Mouse (Mus musculus) heart, adult 2 months (tissue): ENCODE results near the gene Mcam.

Experiments used
- EP300 ChIP-seq: fragments of 200-500 bp; IDR thresholded peaks from 2 replicates; pipeline ENCODE4 v1.6.1; 2011; ENCODE audit warnings: low read depth, low read length, control low read depth; ENCODE audit not compliant: insufficient read depth
- POLR2A ChIP-seq: fragments of 200-500 bp; IDR thresholded peaks from 2 replicates; pipeline ENCODE4 v1.6.1; 2011; ENCODE audit warnings: mild to moderate bottlenecking, low read depth, low read length, control low read depth; ENCODE audit not compliant: insufficient read depth

DNA sequence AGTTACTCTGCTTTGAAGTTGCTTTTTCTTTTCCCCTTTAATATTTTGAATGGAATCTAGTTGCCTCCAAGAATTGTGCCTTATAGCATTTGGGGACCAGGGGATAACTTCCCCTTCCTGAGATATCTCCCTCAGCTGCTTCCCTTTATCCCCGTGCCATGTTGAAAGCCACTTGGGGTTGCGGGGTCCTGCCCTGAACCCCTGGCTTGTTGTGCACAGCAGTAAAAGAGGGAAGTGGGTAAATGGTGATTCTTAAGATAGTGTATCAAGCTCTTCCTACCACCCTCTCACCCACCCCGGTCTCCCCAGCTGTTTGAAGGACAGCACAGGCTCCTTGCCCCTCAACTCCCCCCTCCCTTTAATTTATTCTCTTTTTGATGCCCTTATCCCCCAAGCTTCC, 39.5 kb upstream of the Mcam start:
- no peak for TF ChIP-seq POLR2A
- no peak for TF ChIP-seq EP300
